Mouse (Mus musculus): ENCODE data around the gene Clip3.

The Clip3 gene

GRCm38 (mm10) chr7:30331887-30332286 is 40.4 kb downstream of the Clip3 start:
- ChIA-PET POLR2A (interaction anchor here (0.6 to 3.0 kb wide), 20 partner anchors 9 to 277 kb away, joined by 3 to 19 read pairs (median 4); partner anchors contain the start of genes E130208F15Rik (in 4 of the 4), Sdhaf1 (in 2 of the 4), Thap8 (in 2 of the 4) and Wdr62 (in 2 of the 4)), CTCF (interaction anchor here (0.5 to 4.5 kb wide), 76 partner anchors 9 to 1087 kb away, joined by 3 to 46 read pairs (median 4); partner anchors contain the start of genes E130208F15Rik (in 2 of the 4), Kirrel2 (in 2 of the 4), Nphs1 (in 2 of the 4) and Sdhaf1 (in 2 of the 4))

- POLR2A ChIA-PET: interaction anchor here (0.7 to 3.0 kb wide), 20 partner anchors 9 to 276 kb away, joined by 3 to 19 read pairs (median 5); partner anchors contain the start of genes E130208F15Rik (in 4 of the 4), Sdhaf1 (in 2 of the 4), Thap8 (in 2 of the 4) and Wdr62 (in 2 of the 4)
These were observed 41.2 kb downstream of the Clip3 start for GRCm38 (mm10) chr7:30332622-30333259.

GRCm38 (mm10) chr7:30333436-30333835 is 41.9 kb downstream of the Clip3 start:
- POLR2A ChIA-PET: interaction anchor here in 3 of 4 experiments (0.6 to 3.0 kb wide), 6 partner anchors 12 to 638 kb away, joined by 3 to 16 read pairs (median 4); partner anchors contain the start of genes E130208F15Rik (in 1 of the 3), Thap8 (in 1 of the 3) and Wdr62 (in 1 of the 3)

More at GRCm38 (mm10) chr7:30332622-30333259, 41.2 kb downstream of the Clip3 start:
- CTCF ChIA-PET: interaction anchor here (0.6 to 4.5 kb wide), 75 partner anchors 8 to 1769 kb away, joined by 3 to 46 read pairs (median 5); partner anchors contain the start of genes E130208F15Rik (in 2 of the 4), Kirrel2 (in 2 of the 4), Nphs1 (in 2 of the 4) and Sdhaf1 (in 2 of the 4)

GRCm38 (mm10) chr7:30334563-30334962 is 43.0 kb downstream of the Clip3 start:
- POLR2A ChIA-PET: interaction anchor here in 2 of 4 experiments (1.0 to 1.9 kb wide), 4 partner anchors 12 to 89 kb away, joined by 3 to 10 read pairs (median 5); partner anchors contain the start of genes E130208F15Rik (in 1 of the 2) and Lrfn3 (in 1 of the 2)

More at GRCm38 (mm10) chr7:30333436-30333835, 41.9 kb downstream of the Clip3 start:
- CTCF ChIA-PET: interaction anchor here (0.6 to 4.5 kb wide), 17 partner anchors 9 to 732 kb away, joined by 3 to 46 read pairs (median 4); partner anchors contain the start of gene Arhgap33 (in 1 of the 4)

GRCm38 (mm10) chr7:30335688-30336087 is 44.2 kb downstream of the Clip3 start:
- ChIA-PET POLR2A (interaction anchor here in 3 of 4 experiments (0.6 to 2.2 kb wide), 21 partner anchors 11 to 204 kb away, joined by 3 to 12 read pairs (median 3); partner anchors contain the start of genes E130208F15Rik (in 2 of the 3), Lrfn3 (in 1 of the 3), Prodh2 (in 1 of the 3) and Syne4 (in 1 of the 3)), CTCF (interaction anchor here (0.5 to 3.4 kb wide), 82 partner anchors 8 to 762 kb away, joined by 3 to 39 read pairs (median 4); partner anchors contain the start of genes Aplp1 (in 2 of the 4), E130208F15Rik (in 2 of the 4), Gm49396 (in 2 of the 4) and Sdhaf1 (in 2 of the 4))

More at GRCm38 (mm10) chr7:30334563-30334962, 43.0 kb downstream of the Clip3 start:
- CTCF ChIA-PET: interaction anchor here in 2 of 4 experiments (0.8 to 4.5 kb wide), 7 partner anchors 12 to 300 kb away, joined by 3 to 46 read pairs (median 3); no protein-coding TSS in a partner anchor

- POLR2A ChIA-PET: interaction anchor here in 3 of 4 experiments (0.6 to 2.2 kb wide), 20 partner anchors 12 to 204 kb away, joined by 3 to 12 read pairs (median 3); partner anchors contain the start of genes E130208F15Rik (in 2 of the 3), Prodh2 (in 1 of the 3), Syne4 (in 1 of the 3) and Wdr62 (in 1 of the 3)
- CTCF ChIA-PET: interaction anchor here (0.5 to 3.4 kb wide), 96 partner anchors 8 to 762 kb away, joined by 3 to 39 read pairs (median 4); partner anchors contain the start of genes Aplp1 (in 2 of the 4), E130208F15Rik (in 2 of the 4), Sdhaf1 (in 2 of the 4) and Alkbh6 (in 1 of the 4)
These were observed 44.9 kb downstream of the Clip3 start for GRCm38 (mm10) chr7:30336384-30336783.

- ChIA-PET POLR2A (no interaction called here), CTCF (no interaction called here)
These were observed 48.0 kb downstream of the Clip3 start for GRCm38 (mm10) chr7:30339432-30340109.

- CTCF ChIA-PET: interaction anchor here (0.5 to 4.8 kb wide), 20 partner anchors 9 to 323 kb away, joined by 3 to 46 read pairs (median 4); partner anchors contain the start of gene Prodh2 (in 1 of the 4)
- POLR2A ChIA-PET: interaction anchor here in 2 of 4 experiments (1.1 to 1.6 kb wide), 3 partner anchors 12 to 67 kb away, joined by 3 to 10 read pairs (median 3); partner anchors contain the start of genes Syne4 (in 1 of the 2), Thap8 (in 1 of the 2) and Wdr62 (in 1 of the 2)
These were observed 55.3 kb downstream of the Clip3 start for GRCm38 (mm10) chr7:30346635-30347379.

GRCm38 (mm10) chr7:30347828-30348227 is 56.3 kb downstream of the Clip3 start:
- POLR2A ChIA-PET: interaction anchor here in 2 of 4 experiments (0.7 to 2.0 kb wide), 5 partner anchors 13 to 117 kb away, joined by 3 to 10 read pairs (median 3); partner anchors contain the start of genes Thap8 (in 1 of the 2) and Wdr62 (in 1 of the 2)

GRCm38 (mm10) chr7:30353279-30353822 is 61.8 kb downstream of the Clip3 start:
- POLR2A ChIA-PET: interaction anchor here in 3 of 4 experiments (0.8 to 1.7 kb wide), 8 partner anchors 10 to 196 kb away, joined by 3 to 6 read pairs (median 3); partner anchors contain the start of gene Lrfn3 (in 1 of the 3)
- CTCF ChIA-PET: interaction anchor here in 3 of 4 experiments (0.5 to 2.1 kb wide), 26 partner anchors 9 to 835 kb away, joined by 3 to 18 read pairs (median 3); partner anchors contain the start of genes E130208F15Rik (in 1 of the 3), Lrfn3 (in 1 of the 3) and Sipa1l3 (in 1 of the 3)

More at GRCm38 (mm10) chr7:30347828-30348227, 56.3 kb downstream of the Clip3 start:
- CTCF ChIA-PET: interaction anchor here (0.5 to 4.8 kb wide), 37 partner anchors 8 to 278 kb away, joined by 3 to 46 read pairs (median 4); partner anchors contain the start of genes Aplp1 (in 2 of the 4), Prodh2 (in 2 of the 4), Cox6b1 (in 1 of the 4) and E130208F15Rik (in 1 of the 4)

GRCm38 (mm10) chr7:30354059-30354458 is 62.5 kb downstream of the Clip3 start:
- POLR2A ChIA-PET: interaction anchor here in 2 of 4 experiments (0.6 to 1.4 kb wide), 5 partner anchors 9 to 195 kb away, joined by 3 to 6 read pairs (median 3); partner anchors contain the start of gene Lrfn3 (in 1 of the 2)

More at GRCm38 (mm10) chr7:30354059-30354458, 62.5 kb downstream of the Clip3 start:
- CTCF ChIA-PET: interaction anchor here in 3 of 4 experiments (0.6 to 2.1 kb wide), 22 partner anchors 8 to 373 kb away, joined by 3 to 18 read pairs (median 3); partner anchors contain the start of genes E130208F15Rik (in 1 of the 3) and Lrfn3 (in 1 of the 3)
